Mouse (Mus musculus): Measurements from ENCODE around the gene Slc25a25. TPM values are rescaled to one million over a fixed set of nuclear protein-coding genes. Genes with fewer than 3 reads are reported as not detected.
"Not testable (repeated sequence)": the region's sequence is repeated elsewhere in the genome, so short reads cannot be mapped to it uniquely, and the experiment has no call there.

The Slc25a25 gene
- polyA plus RNA-seq, 1 experiment, result 9.5 TPM

DNA sequence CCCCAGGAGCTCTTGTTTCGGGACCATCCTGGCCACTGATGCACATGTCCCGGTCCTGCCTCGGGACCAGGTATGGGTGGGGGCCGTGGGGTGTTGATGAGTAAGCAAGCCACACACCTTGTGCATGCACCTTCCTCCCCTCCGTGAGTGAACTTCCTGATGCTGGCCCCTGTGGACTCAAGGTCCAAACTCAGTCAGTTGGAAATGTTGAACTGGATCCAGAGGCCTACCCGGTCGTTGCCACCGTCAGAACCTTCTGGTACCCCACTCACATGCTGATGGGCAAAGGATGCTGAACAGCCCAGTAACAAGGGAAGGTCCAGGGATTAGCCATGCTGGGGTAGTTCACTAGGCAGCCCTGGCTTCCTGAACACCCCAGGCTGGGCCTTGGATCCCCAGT is 31.1 kb upstream of the Slc25a25 start:
- Histone ChIP-seq H3ac (ENCODE audit: control insufficient read depth, insufficient read length) (no peak overlapping the region), H3K4me3 (no peak overlapping the region), H3K36me3 (ENCODE audit: control insufficient read depth, insufficient read depth) (no peaks in the 10 kb centered on the region), H3K27me3 (ENCODE audit: control insufficient read depth, insufficient read depth, insufficient read length) (no peaks in the 10 kb centered on the region), H3K79me2 (ENCODE audit: control insufficient read depth, insufficient read depth) (no peaks in the 10 kb centered on the region), H3K4me2 (ENCODE audit: low read depth) (no peak overlapping the region)
- TF ChIP-seq USF1 (IDR thresholded peaks at IDR 0.05; ENCODE audit: low read depth) (no peak), TCF12 (IDR thresholded peaks at IDR 0.05; ENCODE audit: insufficient read depth, poor library complexity, severe bottlenecking) (no peak), MYOG (IDR thresholded peaks at IDR 0.05; ENCODE audit: control insufficient read depth in 1 of 3, insufficient read depth in 1 of 3, insufficient read length in 2 of 3, low read depth in 2 of 3) (no peak), MYOD1 (IDR thresholded peaks at IDR 0.05; ENCODE audit: control insufficient read depth in 1 of 3, insufficient read length in 2 of 3, low read depth in 2 of 3) (no peak), SRF (IDR thresholded peaks at IDR 0.05; ENCODE audit: control insufficient read depth, insufficient read length, low read depth) (no peak), REST (IDR thresholded peaks at IDR 0.05; ENCODE audit: insufficient read depth, insufficient read length) (no peak), MAX (IDR thresholded peaks at IDR 0.05; ENCODE audit: low read depth) (no peak), E2F4 (IDR thresholded peaks at IDR 0.05; ENCODE audit: insufficient read depth) (no peak), POLR2AphosphoS2 (IDR thresholded peaks at IDR 0.05; ENCODE audit: insufficient read length, low read depth) (no peak), TCF3 (IDR thresholded peaks at IDR 0.05; ENCODE audit: insufficient read length, low read depth) (no peak), POLR2A (IDR thresholded peaks at IDR 0.05; ENCODE audit: insufficient read length, low read depth) (no peak), CEBPB (IDR thresholded peaks at IDR 0.05; ENCODE audit: insufficient read depth, poor library complexity, severe bottlenecking) (no peak)

DNA sequence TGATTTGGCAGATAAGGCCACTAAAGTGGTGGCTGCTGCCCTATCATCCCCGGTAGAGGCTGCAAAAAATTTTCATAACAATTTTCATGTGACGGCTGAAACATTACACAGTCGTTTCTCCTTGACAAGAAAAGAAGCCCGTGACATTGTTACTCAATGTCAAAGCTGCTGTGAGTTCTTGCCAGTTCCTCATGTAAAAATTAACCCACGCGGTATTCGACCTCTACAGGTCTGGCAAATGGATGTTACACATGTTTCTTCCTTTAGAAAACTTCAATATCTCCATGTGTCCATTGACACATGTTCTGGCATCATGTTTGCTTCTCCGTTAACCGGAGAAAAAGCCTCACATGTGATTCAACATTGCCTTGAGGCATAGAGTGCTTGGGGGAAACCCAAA is 24.1 kb upstream of the Slc25a25 start:
- H3K4me2 ChIP-seq (ENCODE audit: low read depth); H3K4me3 ChIP-seq; H3K36me3 ChIP-seq (ENCODE audit: control insufficient read depth, insufficient read depth); H3K27me3 ChIP-seq (ENCODE audit: control insufficient read depth, insufficient read depth, insufficient read length); H3ac ChIP-seq (ENCODE audit: control insufficient read depth, insufficient read length); H3K79me2 ChIP-seq (ENCODE audit: control insufficient read depth, insufficient read depth): not testable (repeated sequence)

DNA sequence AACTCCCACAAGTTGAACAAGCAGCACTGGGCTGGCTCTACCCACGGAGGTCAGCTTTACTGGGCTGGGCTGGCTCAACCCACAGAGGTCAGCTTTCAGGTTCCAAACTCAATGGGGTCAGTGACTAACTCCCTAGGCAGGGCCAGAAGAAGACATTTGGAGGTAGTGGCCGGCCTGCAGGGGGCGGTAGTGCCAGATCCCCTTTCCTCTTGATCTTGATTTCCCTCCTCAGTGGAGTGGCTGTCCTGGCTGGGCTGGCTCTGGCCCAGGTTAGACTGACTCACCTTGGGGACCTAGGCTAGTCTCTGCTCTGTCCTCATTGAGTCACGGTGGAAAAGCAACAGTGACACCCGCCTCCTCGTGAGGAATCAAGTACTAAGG is 20.4 kb upstream of the Slc25a25 start:
- Histone ChIP-seq H3K79me2 (ENCODE audit: control insufficient read depth, insufficient read depth) (no peaks in the 10 kb centered on the region), H3K27me3 (ENCODE audit: control insufficient read depth, insufficient read depth, insufficient read length) (no peaks in the 10 kb centered on the region), H3K4me2 (ENCODE audit: low read depth) (no peak overlapping the region), H3K4me3 (no peak overlapping the region), H3K36me3 (ENCODE audit: control insufficient read depth, insufficient read depth) (no peaks in the 10 kb centered on the region), H3ac (ENCODE audit: control insufficient read depth, insufficient read length) (no peak overlapping the region)
- no peak for TF ChIP-seq E2F4 (IDR thresholded peaks at IDR 0.05; ENCODE audit: insufficient read depth)
- TF ChIP-seq TCF3 (IDR thresholded peaks at IDR 0.05; ENCODE audit: insufficient read length, low read depth), result no peak
- no peak for TF ChIP-seq TCF12 (IDR thresholded peaks at IDR 0.05; ENCODE audit: insufficient read depth, poor library complexity, severe bottlenecking)
- TF ChIP-seq REST (IDR thresholded peaks at IDR 0.05; ENCODE audit: insufficient read depth, insufficient read length), result no peak
- no peak for TF ChIP-seq MYOG (IDR thresholded peaks at IDR 0.05; ENCODE audit: control insufficient read depth in 1 of 3, insufficient read depth in 1 of 3, insufficient read length in 2 of 3, low read depth in 2 of 3)
- TF ChIP-seq MAX (IDR thresholded peaks at IDR 0.05; ENCODE audit: low read depth), result no peak
- TF ChIP-seq POLR2AphosphoS2 (IDR thresholded peaks at IDR 0.05; ENCODE audit: insufficient read length, low read depth), result no peak
- no peak for TF ChIP-seq POLR2A (IDR thresholded peaks at IDR 0.05; ENCODE audit: insufficient read length, low read depth)
- no peak for TF ChIP-seq USF1 (IDR thresholded peaks at IDR 0.05; ENCODE audit: low read depth)
- TF ChIP-seq MYOD1 (IDR thresholded peaks at IDR 0.05; ENCODE audit: control insufficient read depth in 1 of 3, insufficient read length in 2 of 3, low read depth in 2 of 3), result no peak
- no peak for TF ChIP-seq CEBPB (IDR thresholded peaks at IDR 0.05; ENCODE audit: insufficient read depth, poor library complexity, severe bottlenecking)
- TF ChIP-seq SRF (IDR thresholded peaks at IDR 0.05; ENCODE audit: control insufficient read depth, insufficient read length, low read depth), result no peak

DNA sequence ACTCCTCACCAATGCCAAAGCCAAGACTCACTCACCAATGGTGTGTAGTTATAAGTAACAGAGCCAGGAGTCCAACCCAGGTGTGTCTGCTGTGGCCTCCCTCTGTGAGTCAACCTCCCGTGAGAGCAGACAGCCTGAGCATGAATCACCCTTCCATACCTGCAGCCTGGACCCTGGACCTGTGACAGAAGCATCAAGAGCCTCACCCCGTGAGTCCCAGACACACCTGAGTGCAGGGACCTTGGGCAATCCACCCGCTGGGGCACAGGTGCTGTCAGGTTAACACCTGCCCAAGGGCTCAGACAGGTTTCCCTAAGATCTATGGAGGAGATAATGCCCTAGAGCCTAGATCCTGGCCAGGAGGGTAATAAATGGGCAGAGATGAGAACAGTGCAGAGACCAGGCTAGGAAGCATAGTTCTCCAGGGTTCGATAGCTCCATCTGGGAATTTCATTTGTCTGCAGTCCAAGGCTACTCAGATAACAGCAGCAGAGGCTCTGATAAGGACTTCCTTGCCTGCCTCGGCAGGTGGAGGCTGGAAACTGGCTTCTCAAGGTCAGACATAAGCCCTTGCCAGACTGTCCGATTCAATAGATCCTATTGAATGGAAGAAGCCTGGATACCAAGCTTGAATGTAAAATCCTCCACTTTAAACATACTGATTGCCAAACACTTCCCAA is 19.9 kb upstream of the Slc25a25 start:
- Histone ChIP-seq H3K36me3 (ENCODE audit: control insufficient read depth, insufficient read depth) (no peaks in the 10 kb centered on the region), H3K79me2 (ENCODE audit: control insufficient read depth, insufficient read depth) (no peaks in the 10 kb centered on the region), H3K27me3 (ENCODE audit: control insufficient read depth, insufficient read depth, insufficient read length) (no peaks in the 10 kb centered on the region), H3K4me2 (ENCODE audit: low read depth) (no peak overlapping the region), H3K4me3 (no peak overlapping the region), H3ac (ENCODE audit: control insufficient read depth, insufficient read length) (no peak overlapping the region)
- TF ChIP-seq MAX (IDR thresholded peaks at IDR 0.05; ENCODE audit: low read depth) (no peak), E2F4 (IDR thresholded peaks at IDR 0.05; ENCODE audit: insufficient read depth) (no peak), REST (IDR thresholded peaks at IDR 0.05; ENCODE audit: insufficient read depth, insufficient read length) (no peak), POLR2AphosphoS2 (IDR thresholded peaks at IDR 0.05; ENCODE audit: insufficient read length, low read depth) (no peak), TCF12 (IDR thresholded peaks at IDR 0.05; ENCODE audit: insufficient read depth, poor library complexity, severe bottlenecking) (no peak)

DNA sequence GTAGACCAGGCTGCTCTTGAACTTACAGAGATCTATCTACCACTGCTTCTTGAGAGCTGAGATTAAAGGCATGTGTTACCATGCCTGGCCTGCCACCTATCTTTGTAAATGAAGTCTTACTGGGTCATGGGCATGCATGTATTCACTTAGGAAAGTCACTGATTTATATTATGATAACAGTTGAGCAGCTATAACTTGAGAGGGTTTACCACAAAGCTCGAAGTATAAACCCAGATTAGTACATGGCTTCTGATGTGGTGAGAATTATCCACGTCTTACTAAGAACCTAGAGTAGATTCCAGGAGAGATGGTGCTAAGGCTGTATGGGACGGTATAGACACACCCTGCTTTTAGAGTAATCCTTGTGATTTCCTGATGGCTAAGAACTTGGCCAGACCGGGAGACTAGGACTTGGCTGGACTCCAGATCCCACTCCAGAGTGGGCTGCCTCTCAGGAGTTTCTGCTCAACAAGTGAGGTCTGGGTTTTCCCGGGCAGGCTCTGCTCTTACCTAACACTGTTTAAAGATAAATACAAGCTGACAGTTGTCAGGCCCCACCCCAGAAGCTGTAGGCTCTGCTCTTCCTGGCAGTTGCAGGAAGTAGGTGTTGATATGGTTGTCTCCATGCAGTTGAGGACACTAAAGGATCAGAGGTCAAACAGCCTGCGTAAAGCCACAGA is 13.1 kb upstream of the Slc25a25 start:
- no peak overlapping the region for H3ac ChIP-seq (ENCODE audit: control insufficient read depth, insufficient read length)
- no peak overlapping the region for H3K4me2 ChIP-seq (ENCODE audit: low read depth)
- no peaks in the 10 kb centered on the region for H3K36me3 ChIP-seq (ENCODE audit: control insufficient read depth, insufficient read depth)
- no peaks in the 10 kb centered on the region for H3K79me2 ChIP-seq (ENCODE audit: control insufficient read depth, insufficient read depth)
- TF ChIP-seq MYOG (IDR thresholded peaks at IDR 0.05; ENCODE audit: control insufficient read depth in 1 of 3, insufficient read depth in 1 of 3, insufficient read length in 2 of 3, low read depth in 2 of 3), result no peak
- no peaks in the 10 kb centered on the region for H3K27me3 ChIP-seq (ENCODE audit: control insufficient read depth, insufficient read depth, insufficient read length)
- no peak overlapping the region for H3K4me3 ChIP-seq

All from myocyte (in vitro differentiated cells).